Mouse (Mus musculus) G1E-ER4 (cell line): Measurements from ENCODE around the gene Gm42906. TPM values are rescaled to one million over a fixed set of nuclear protein-coding genes. Genes with fewer than 3 reads are reported as not detected.

ENCODE experiments used
- GATA1 ChIP-seq: IDR thresholded peaks from one replicate; pipeline ENCODE4 v1.8.0; 2012; ENCODE audit warnings: low read length, inconsistent platforms
- polyA plus RNA-seq: library from polyadenylated mRNA; stranded (reverse); fragments of >175 nt; gene quantifications from 2 replicates; pipeline ENCODE4 v1.2.3, GENCODE M21; 2012

Gm42906 gene
- polyA plus RNA-seq, 1 experiment: not detected

GRCm38 (mm10) chr5:151233400-151234031 is 194.4 kb downstream of the Gm42906 start, which contains the start of gene Stard13:
TSS of gene Stard13 (minus strand) at chr5:151233836.
- no peak for TF ChIP-seq GATA1

- TF ChIP-seq GATA1: no peak
Measured at GRCm38 (mm10) chr5:151232576-151233299, 195.2 kb downstream of the Gm42906 start.

GRCm38 (mm10) chr5:151231861-151232260 is 196.1 kb downstream of the Gm42906 start:
- TF ChIP-seq GATA1: no peak

GRCm38 (mm10) chr5:151231411-151231810 is 196.6 kb downstream of the Gm42906 start:
- no peak for TF ChIP-seq GATA1

GRCm38 (mm10) chr5:151230427-151230826 is 197.5 kb downstream of the Gm42906 start:
- no peak for TF ChIP-seq GATA1

- no peak for TF ChIP-seq GATA1
Measured at GRCm38 (mm10) chr5:151228367-151229005, 199.5 kb downstream of the Gm42906 start.

- no peak for TF ChIP-seq GATA1
Measured at GRCm38 (mm10) chr5:151223696-151224366, 204.1 kb downstream of the Gm42906 start.

- no peak for TF ChIP-seq GATA1
Measured at GRCm38 (mm10) chr5:151222791-151223190, 205.2 kb downstream of the Gm42906 start.

- no peak for TF ChIP-seq GATA1
Measured at GRCm38 (mm10) chr5:151218689-151219115, 209.3 kb downstream of the Gm42906 start.

GRCm38 (mm10) chr5:151213097-151213496 is 214.9 kb downstream of the Gm42906 start:
- TF ChIP-seq GATA1: no peak

- no peak for TF ChIP-seq GATA1
Measured at GRCm38 (mm10) chr5:151210869-151211268, 217.1 kb downstream of the Gm42906 start.

GRCm38 (mm10) chr5:151210060-151210459 is 217.9 kb downstream of the Gm42906 start:
- TF ChIP-seq GATA1: no peak

GRCm38 (mm10) chr5:151205017-151205416 is 222.9 kb downstream of the Gm42906 start:
- TF ChIP-seq GATA1: no peak

- no peak for TF ChIP-seq GATA1
Measured at GRCm38 (mm10) chr5:151202925-151203324, 225.0 kb downstream of the Gm42906 start.

- TF ChIP-seq GATA1: no peak
Measured at GRCm38 (mm10) chr5:151201220-151201619, 226.7 kb downstream of the Gm42906 start.

GRCm38 (mm10) chr5:151199235-151199634 is 228.7 kb downstream of the Gm42906 start:
- no peak for TF ChIP-seq GATA1
